Mouse (Mus musculus) stomach, postnatal 0 days (tissue): Measurements from ENCODE around the gene Dpp7. TPM values are rescaled to one million over a fixed set of nuclear protein-coding genes. Genes with fewer than 3 reads are reported as not detected.
A peak's percentile ranks its signal among the peaks of the same experiment; 100 is the strongest.

Experiments used
- ATAC-seq: fragments of 200-750 bp; cut with Nextera tagmentation; 2 replicates; pipeline ENCODE4 v1.8.0; 2017; ENCODE audit not compliant: low FRiP score, low TSS enrichment
- DNase-seq: peaks from one replicate; pipeline ENCODE4 v3.0.0-alpha.2; 2016; ENCODE audit warnings: low spot score
- H3K27ac ChIP-seq: fragments of 300-500 bp; sonication (generic); replicated peaks from 2 replicates; pipeline ENCODE4 v1.5.1; 2014; ENCODE audit warnings: mild to moderate bottlenecking, control low read depth
- H3K27me3 ChIP-seq: fragments of 300-500 bp; sonication (generic); 2 replicates; pipeline ENCODE4 v1.6.1; 2014; ENCODE audit warnings: low read length; ENCODE audit not compliant: control insufficient read depth, insufficient read depth
- H3K36me3 ChIP-seq: fragments of 300-500 bp; sonication (generic); 2 replicates; pipeline ENCODE4 v1.6.1; 2014; ENCODE audit warnings: low read length, mixed read lengths; ENCODE audit not compliant: control insufficient read depth, insufficient read depth
- H3K4me1 ChIP-seq: fragments of 300-500 bp; sonication (generic); replicated peaks from 2 replicates; pipeline ENCODE4 v1.6.1; 2014; ENCODE audit warnings: antibody characterized with exemption; ENCODE audit not compliant: control insufficient read depth, insufficient read depth
- H3K4me2 ChIP-seq: fragments of 300-500 bp; sonication (generic); replicated peaks from 2 replicates; pipeline ENCODE4 v1.6.1; 2014; ENCODE audit warnings: low read depth, mild to moderate bottlenecking, control low read depth, moderate library complexity
- H3K4me3 ChIP-seq: fragments of 300-500 bp; sonication (generic); 2 replicates; pipeline ENCODE4 v1.5.1; 2014; ENCODE audit warnings: low read depth, low read length, control low read depth
- H3K9ac ChIP-seq: fragments of 300-500 bp; sonication (generic); 2 replicates; pipeline ENCODE4 v1.6.1; 2014; ENCODE audit warnings: mild to moderate bottlenecking, low read length, control low read depth, mixed read lengths
- H3K9me3 ChIP-seq: fragments of 300-500 bp; sonication (generic); 2 replicates; pipeline ENCODE4 v1.6.1; 2016; ENCODE audit warnings: low read length; ENCODE audit not compliant: control insufficient read depth
- CTCF ChIP-seq: IDR thresholded peaks from 2 replicates; pipeline ENCODE4 v1.5.1; 2016; ENCODE audit warnings: antibody characterized with exemption, low read depth, mild to moderate bottlenecking, moderate library complexity
- EP300 ChIP-seq: optimal IDR thresholded peaks from 2 replicates; pipeline ENCODE3; 2016; ENCODE audit warnings: antibody characterized with exemption
- WGBS: fragments of 180-500 bp; shearing (Covaris S2); extraction: QIAGEN DNeasy Blood & Tissue Kit; methylation state at CpG from one replicate; pipeline ENCODE4 v1.1.7; 2014; 5-methylcytosine and 5-hydroxymethylcytosine counted together
- polyA plus RNA-seq: library from polyadenylated mRNA; unstranded; fragments of >200 nt; fragmentation: Nextera tagmentation; extraction: Ambion mirVana; gene quantifications from 2 replicates; pipeline ENCODE4 v1.2.1, GENCODE M21; 2015

The Dpp7 gene
- polyA plus RNA-seq, 1 experiment from 2014 or later: 9.9 TPM

DNA sequence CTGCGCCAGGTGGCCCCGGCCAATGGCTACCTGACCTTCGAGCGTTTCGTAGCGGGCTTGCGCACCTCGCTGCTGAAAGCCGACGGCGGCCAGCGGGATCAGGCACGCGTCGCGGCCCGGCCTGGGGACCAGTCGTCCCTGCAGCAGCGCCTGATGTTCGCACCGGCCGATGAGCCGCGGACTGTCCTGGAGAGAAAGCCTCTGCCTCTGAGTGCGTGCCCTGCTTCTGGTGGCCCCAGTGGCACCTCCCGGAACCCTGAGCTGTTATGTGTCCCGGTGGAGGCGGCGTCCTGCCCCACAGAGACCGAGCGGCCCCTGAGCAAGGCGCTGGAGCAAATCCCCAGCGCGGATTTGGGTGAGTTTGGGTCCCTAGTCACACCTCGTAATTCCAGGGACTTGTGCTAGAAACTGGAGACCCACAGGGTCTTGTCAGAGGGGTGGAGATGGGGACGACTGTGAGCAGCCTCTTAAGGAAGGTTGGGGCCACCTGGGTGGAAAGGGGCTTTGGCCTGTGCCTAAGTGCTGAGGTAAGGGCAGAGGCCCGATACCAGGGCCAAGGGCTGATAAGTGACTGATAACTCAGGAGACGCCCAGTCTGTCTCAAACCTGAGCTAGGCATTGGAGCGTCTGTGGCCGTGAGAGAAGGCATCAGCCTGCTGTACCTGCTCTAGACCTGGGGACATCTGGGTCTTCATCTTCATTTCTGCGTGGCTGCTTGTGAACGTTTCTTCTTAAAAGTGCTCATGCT is 16.7 kb upstream of the Dpp7 start:
- TF ChIP-seq EP300: no peak
- no peak for TF ChIP-seq CTCF
- Histone ChIP-seq H3K4me2 (peak overlapping the region; percentile 99), H3K4me1 (peaks cover 11% of the 10 kb centered on the region), H3K9me3 (no peaks in the 10 kb centered on the region), H3K27ac (0 out of 2 replicates have a peak overlapping the region, but pooled peaks have one; percentile 24), H3K9ac (peak overlapping the region; percentile 64), H3K36me3 (no peaks in the 10 kb centered on the region), H3K27me3 (no peaks in the 10 kb centered on the region), H3K4me3 (peak overlapping the region; percentile 66)
- no peak for ATAC-seq
- 2% methylated on average over 42 of the region's 42 CpGs for WGBS
- no peak for DNase-seq

- Histone ChIP-seq H3K9me3 (no peaks in the 10 kb centered on the region), H3K4me2 (peak within 1 kb of the TSS; percentile 99), H3K27ac (peak within 1 kb of the TSS; percentile 35; the same call in 1 of the 2 replicates), H3K9ac (peak within 1 kb of the TSS; percentile 64), H3K4me1 (peaks cover 11% of the 10 kb centered on the region), H3K27me3 (no peaks in the 10 kb centered on the region), H3K36me3 (no peaks in the 10 kb centered on the region), H3K4me3 (peak within 1 kb of the TSS; percentile 66)
- no peak for TF ChIP-seq EP300
- TF ChIP-seq CTCF: no peak
- peak; percentile 83 for ATAC-seq
- DNase-seq: peak; percentile 90
- under 1% methylated on average over 65 of the region's 65 CpGs for WGBS
These were observed 15.8 kb upstream of the Dpp7 start, which contains the start of gene Sapcd2 for GRCm38 (mm10) chr2:25371764-25372643. Gene Sapcd2, plus strand, starts transcription at chr2:25372321.

GRCm38 (mm10) chr2:25369996-25370395 is 13.8 kb upstream of the Dpp7 start:
- Histone ChIP-seq H3K9me3 (no peaks in the 10 kb centered on the region), H3K4me1 (peaks cover 11% of the 10 kb centered on the region), H3K4me3 (no peak overlapping the region), H3K27ac (no peak overlapping the region), H3K36me3 (no peaks in the 10 kb centered on the region), H3K9ac (no peak overlapping the region), H3K27me3 (no peaks in the 10 kb centered on the region), H3K4me2 (no peak overlapping the region)
- no peak for DNase-seq
- WGBS: 84% methylated on average over 3 of the region's 3 CpGs
- ATAC-seq: no peak
- no peak for TF ChIP-seq CTCF

GRCm38 (mm10) chr2:25365091-25365761 is 9.1 kb upstream of the Dpp7 start, which contains the start of gene Uap1l1:
Gene Uap1l1, minus strand, starts transcription at chr2:25365682.
- peaks cover 3% of the 10 kb centered on the region; the same call in 1 of the 2 replicates for H3K36me3 ChIP-seq
- peak; percentile 75 for ATAC-seq
- DNase-seq: peak; percentile 89
- peak within 1 kb of the TSS; percentile 68 for H3K4me3 ChIP-seq
- no peaks in the 10 kb centered on the region for H3K9me3 ChIP-seq
- TF ChIP-seq EP300 (no peak), CTCF (no peak)
- peaks cover 3% of the 10 kb centered on the region; the same call in 1 of the 2 replicates for H3K4me1 ChIP-seq
- peak within 1 kb of the TSS; percentile 95 for H3K4me2 ChIP-seq
- WGBS: under 1% methylated on average over 54 of the region's 54 CpGs
- H3K9ac ChIP-seq: peak within 1 kb of the TSS; percentile 73
- peak within 1 kb of the TSS; percentile 78 for H3K27ac ChIP-seq
- H3K27me3 ChIP-seq: no peaks in the 10 kb centered on the region

DNA sequence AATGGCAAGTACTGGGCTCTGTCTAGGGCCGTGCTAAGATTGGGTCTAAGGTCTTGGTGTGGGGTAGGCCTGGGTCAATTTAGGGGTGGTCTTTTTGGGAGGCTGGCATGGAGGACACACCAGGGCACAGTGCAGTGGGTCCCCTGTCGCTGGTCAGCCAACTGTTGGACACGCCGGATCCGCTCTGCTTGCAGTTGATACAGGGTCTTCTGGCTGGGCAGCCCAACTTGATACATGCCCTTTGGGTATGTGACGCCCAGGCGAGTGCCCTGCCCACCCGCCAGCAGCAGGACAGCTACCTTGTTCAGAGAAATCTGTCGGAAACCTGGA is 8.6 kb upstream of the Dpp7 start:
- Histone ChIP-seq H3K36me3 (peaks cover 3% of the 10 kb centered on the region; the same call in 1 of the 2 replicates), H3K4me1 (peaks cover 3% of the 10 kb centered on the region; the same call in 1 of the 2 replicates), H3K4me2 (peak overlapping the region; percentile 95), H3K9ac (peak overlapping the region; percentile 73; the same call in 1 of the 2 replicates), H3K27me3 (no peaks in the 10 kb centered on the region), H3K9me3 (no peaks in the 10 kb centered on the region), H3K4me3 (peak overlapping the region; percentile 68), H3K27ac (peak overlapping the region; percentile 78; the same call in 1 of the 2 replicates)
- WGBS: 48% methylated on average over 9 of the region's 9 CpGs
- ATAC-seq: peak; percentile 1; the same call in 1 of the 2 replicates
- no peak for DNase-seq
- TF ChIP-seq CTCF (no peak), EP300 (no peak)
